Mouse (Mus musculus) intestine, embryonic 16.5 days (tissue): Measurements from ENCODE around the gene Cabin1. TPM values are rescaled to one million over a fixed set of nuclear protein-coding genes. Genes with fewer than 3 reads are reported as not detected.

Source experiments
- ATAC-seq: fragments of 200-750 bp; cut with Nextera tagmentation; 2 replicates; pipeline ENCODE4 v1.8.0; 2017; ENCODE audit warnings: moderate TSS enrichment, moderate library complexity
- H3K27ac ChIP-seq: fragments of 300-500 bp; sonication (generic); 2 replicates; pipeline ENCODE4 v1.5.1; 2014; ENCODE audit warnings: mild to moderate bottlenecking, low read length
- H3K27me3 ChIP-seq: fragments of 300-500 bp; sonication (generic); replicated peaks from 2 replicates; pipeline ENCODE4 v1.6.1; 2014; ENCODE audit warnings: low read length, control low read depth, mixed read lengths; ENCODE audit not compliant: control insufficient read depth, insufficient read depth
- H3K36me3 ChIP-seq: fragments of 300-500 bp; sonication (generic); 2 replicates; pipeline ENCODE4 v1.6.1; 2014; ENCODE audit warnings: low read length, control low read depth; ENCODE audit not compliant: control insufficient read depth, insufficient read depth
- H3K4me1 ChIP-seq: fragments of 300-500 bp; sonication (generic); 2 replicates; pipeline ENCODE4 v1.6.1; 2014; ENCODE audit warnings: low read length, control low read depth, mixed read lengths; ENCODE audit not compliant: control insufficient read depth, insufficient read depth
- H3K4me2 ChIP-seq: fragments of 300-500 bp; sonication (generic); 2 replicates; pipeline ENCODE4 v1.6.1; 2014; ENCODE audit warnings: low read depth, low read length, control low read depth
- H3K4me3 ChIP-seq: fragments of 300-500 bp; sonication (generic); 2 replicates; pipeline ENCODE4 v1.5.1; 2014; ENCODE audit warnings: mild to moderate bottlenecking, low read length
- H3K9ac ChIP-seq: fragments of 300-500 bp; sonication (generic); 2 replicates; pipeline ENCODE4 v1.6.1; 2014; ENCODE audit warnings: low read depth, low read length
- H3K9me3 ChIP-seq: fragments of 300-500 bp; sonication (generic); 2 replicates; pipeline ENCODE4 v1.6.1; 2016; ENCODE audit warnings: low read length, control low read depth; ENCODE audit not compliant: control insufficient read depth
- WGBS: fragments of 180-500 bp; shearing (Covaris S2); extraction: QIAGEN DNeasy Blood & Tissue Kit; methylation state at CpG from one replicate; pipeline ENCODE4 v1.1.7; 2014; 5-methylcytosine and 5-hydroxymethylcytosine counted together
- polyA plus RNA-seq: library from polyadenylated mRNA; unstranded; fragments of >200 nt; fragmentation: Nextera tagmentation; extraction: Ambion mirVana; gene quantifications from 2 replicates; pipeline ENCODE4 v1.2.1, GENCODE M21; 2015

Cabin1 gene
- polyA plus RNA-seq, 1 experiment from 2014 or later, result 26.4 TPM

DNA sequence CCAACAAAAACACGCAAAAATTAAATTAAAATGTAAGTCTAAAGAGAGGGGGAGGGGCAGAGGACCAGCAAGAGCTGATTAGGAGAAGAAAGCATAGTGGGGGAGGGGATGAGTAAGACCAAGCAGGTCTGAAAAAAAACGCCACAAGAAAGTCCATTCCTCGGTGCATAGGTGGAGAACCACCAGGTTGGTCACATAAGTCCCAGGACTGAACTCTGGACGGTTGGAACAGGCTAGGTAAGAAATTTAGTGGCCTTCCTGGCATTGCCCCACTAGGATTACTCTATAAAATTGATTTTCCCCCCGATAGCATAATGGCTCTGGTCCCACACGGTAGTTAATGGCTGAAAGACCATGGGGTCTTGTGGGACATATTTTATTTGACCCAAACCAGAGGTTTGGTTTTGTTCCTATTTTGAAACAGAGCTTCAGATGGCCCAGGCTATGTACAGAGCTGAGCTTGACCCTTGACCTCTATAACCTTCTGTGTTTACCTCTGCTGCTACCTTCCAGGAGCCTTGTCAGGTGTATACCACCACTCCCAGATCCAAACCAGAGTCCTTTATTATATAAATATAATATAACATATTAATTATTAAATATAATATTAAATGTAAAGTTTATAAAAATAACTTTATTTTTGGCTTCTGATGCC, 25.1 kb upstream of the Cabin1 start:
- Histone ChIP-seq H3K9me3 (no peaks in the 10 kb centered on the region), H3K27me3 (no peaks in the 10 kb centered on the region), H3K36me3 (no peaks in the 10 kb centered on the region), H3K4me2 (no peak overlapping the region), H3K4me3 (no peak overlapping the region), H3K9ac (no peak overlapping the region), H3K27ac (no peak overlapping the region), H3K4me1 (peaks cover 5% of the 10 kb centered on the region; the same call in 1 of the 2 replicates)
- ATAC-seq, result peak; percentile 52; the same call in 1 of the 2 replicates
- WGBS, result 78% methylated on average over 6 of the region's 6 CpGs

GRCm38 (mm10) chr10:75788277-75788676, 24.1 kb upstream of the Cabin1 start:
- H3K9me3 ChIP-seq, result no peaks in the 10 kb centered on the region
- no peak overlapping the region for H3K9ac ChIP-seq
- WGBS, result 95% methylated on average over 8 of the region's 8 CpGs
- H3K27me3 ChIP-seq, result no peaks in the 10 kb centered on the region
- H3K4me3 ChIP-seq, result no peak overlapping the region
- H3K4me2 ChIP-seq, result no peak overlapping the region
- H3K27ac ChIP-seq, result no peak overlapping the region
- peaks cover 5% of the 10 kb centered on the region; the same call in 1 of the 2 replicates for H3K4me1 ChIP-seq
- H3K36me3 ChIP-seq, result no peaks in the 10 kb centered on the region
- ATAC-seq, result no peak

- 46% methylated on average over 1 of the region's 1 CpGs for WGBS
- no peaks in the 10 kb centered on the region for H3K36me3 ChIP-seq
- no peak overlapping the region for H3K4me3 ChIP-seq
Measured at GRCm38 (mm10) chr10:75785442-75785841, 21.3 kb upstream of the Cabin1 start.

GRCm38 (mm10) chr10:75780769-75781578, 16.8 kb upstream of the Cabin1 start, which contains the start of the genes Gm20441 and Gstt3:
Gene Gm20441, minus strand, starts transcription at chr10:75780954.
Gene Gstt3, minus strand, starts transcription at chr10:75781414.
- ATAC-seq, result peak; percentile 96
- Histone ChIP-seq H3K9me3 (no peaks in the 10 kb centered on the region), H3K27ac (peak within 1 kb of the TSS; percentile 92), H3K27me3 (no peaks in the 10 kb centered on the region), H3K4me1 (no peaks in the 10 kb centered on the region), H3K4me2 (peak within 1 kb of the TSS; percentile 89), H3K9ac (peak within 1 kb of the TSS; percentile 65), H3K36me3 (no peaks in the 10 kb centered on the region; the same call in 1 of the 2 replicates), H3K4me3 (peak within 1 kb of the TSS; percentile 54)
- under 1% methylated on average over 28 of the region's 28 CpGs for WGBS

More at GRCm38 (mm10) chr10:75785442-75785841, 21.3 kb upstream of the Cabin1 start:
- no peak overlapping the region for H3K4me2 ChIP-seq
- peaks cover 5% of the 10 kb centered on the region; the same call in 1 of the 2 replicates for H3K4me1 ChIP-seq
- no peak overlapping the region for H3K9ac ChIP-seq
- no peak for ATAC-seq
- no peak overlapping the region for H3K27ac ChIP-seq
- no peaks in the 10 kb centered on the region for H3K9me3 ChIP-seq
- no peaks in the 10 kb centered on the region for H3K27me3 ChIP-seq

DNA sequence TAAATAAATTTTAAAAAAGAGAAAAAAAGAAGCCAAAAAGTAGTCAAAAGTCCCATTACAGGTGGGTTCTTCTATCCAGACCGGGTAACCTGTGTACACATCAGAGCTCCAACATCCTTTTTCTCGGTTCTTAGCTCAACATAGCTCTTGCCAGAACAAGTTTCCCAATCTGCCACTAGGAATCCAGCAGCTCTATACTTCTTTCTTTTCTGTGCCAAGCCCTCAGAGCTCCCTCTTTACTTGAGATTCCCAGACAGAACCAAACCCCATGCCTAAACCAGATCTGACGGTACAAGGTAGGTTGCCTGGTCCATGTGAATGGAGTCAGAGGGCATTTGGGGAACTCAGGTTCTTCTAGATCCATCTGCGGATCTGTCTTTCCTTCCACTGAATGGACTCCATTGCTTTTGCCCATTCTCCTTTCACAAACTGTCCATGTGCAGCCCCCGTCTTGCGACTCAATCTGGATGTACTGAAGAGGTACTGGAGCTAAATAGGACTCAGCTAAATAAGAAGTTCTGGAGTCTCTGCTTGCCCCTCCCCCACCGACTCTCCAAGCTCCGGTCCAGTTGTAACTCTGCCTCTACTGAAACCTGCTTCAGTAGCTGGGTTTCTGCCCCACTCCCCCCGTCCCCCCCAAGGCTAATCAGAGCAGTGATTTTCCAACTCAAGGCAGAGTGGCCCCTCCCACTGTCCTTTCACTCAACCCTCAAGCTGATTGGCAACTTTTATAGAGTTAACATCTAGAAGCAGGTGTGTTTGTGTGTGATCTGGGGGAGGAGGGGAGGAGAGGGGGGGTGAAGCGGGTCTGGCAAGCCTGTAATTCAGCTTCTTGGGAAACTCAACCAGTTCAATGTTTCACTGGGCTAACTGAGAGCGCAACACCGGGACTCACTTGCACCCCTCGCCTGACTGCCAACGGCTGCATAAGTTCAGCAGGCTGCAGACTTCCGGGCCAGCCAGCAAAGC, 15.3 kb upstream of the Cabin1 start:
- ATAC-seq, result peak; percentile 12; the same call in 1 of the 2 replicates
- WGBS, result 36% methylated on average over 15 of the region's 15 CpGs
- no peak overlapping the region for H3K9ac ChIP-seq

GRCm38 (mm10) chr10:75777885-75778284, 13.7 kb upstream of the Cabin1 start:
- Histone ChIP-seq H3K9ac (no peak overlapping the region), H3K4me2 (no peak overlapping the region), H3K36me3 (no peaks in the 10 kb centered on the region; the same call in 1 of the 2 replicates), H3K27me3 (no peaks in the 10 kb centered on the region), H3K4me3 (no peak overlapping the region), H3K27ac (no peak overlapping the region), H3K9me3 (no peaks in the 10 kb centered on the region), H3K4me1 (no peaks in the 10 kb centered on the region)
- ATAC-seq, result no peak
- WGBS, result 93% methylated on average over 2 of the region's 2 CpGs

More for the DNA sequence above, 15.3 kb upstream of the Cabin1 start:
- Histone ChIP-seq H3K27me3 (no peaks in the 10 kb centered on the region), H3K4me2 (peak overlapping the region; percentile 89), H3K36me3 (no peaks in the 10 kb centered on the region; the same call in 1 of the 2 replicates), H3K4me3 (peak overlapping the region; percentile 54), H3K4me1 (no peaks in the 10 kb centered on the region), H3K9me3 (no peaks in the 10 kb centered on the region), H3K27ac (no peak overlapping the region)

GRCm38 (mm10) chr10:75776562-75776961, 12.4 kb upstream of the Cabin1 start:
- H3K4me2 ChIP-seq, result no peak overlapping the region
- no peak for ATAC-seq
- no peaks in the 10 kb centered on the region for H3K27me3 ChIP-seq
- H3K9me3 ChIP-seq, result no peaks in the 10 kb centered on the region
- 85% methylated on average over 6 of the region's 6 CpGs for WGBS
- no peak overlapping the region for H3K9ac ChIP-seq
- H3K4me1 ChIP-seq, result peaks cover 7% of the 10 kb centered on the region; the same call in 1 of the 2 replicates
- H3K4me3 ChIP-seq, result no peak overlapping the region
- H3K27ac ChIP-seq, result no peak overlapping the region
- no peaks in the 10 kb centered on the region; the same call in 1 of the 2 replicates for H3K36me3 ChIP-seq

DNA sequence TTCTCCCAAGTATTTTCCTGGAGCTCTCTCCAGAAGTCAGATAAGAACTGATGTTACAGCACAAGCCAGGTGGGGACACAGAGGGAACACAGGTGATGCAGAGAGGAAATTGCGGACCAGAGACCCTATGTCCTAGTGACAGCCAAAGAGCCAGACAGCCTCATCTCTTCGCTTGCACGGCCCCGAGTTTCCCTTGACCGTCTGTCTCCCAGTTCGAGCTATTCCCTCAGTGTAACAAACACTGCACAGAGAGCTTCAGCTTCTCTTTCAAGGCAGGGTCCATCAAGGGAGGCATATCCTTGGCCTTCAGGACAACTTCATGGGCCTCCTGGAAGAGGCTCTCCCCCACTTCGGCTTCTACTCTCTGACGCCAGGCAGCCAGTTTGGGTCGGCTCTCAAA, 10.4 kb upstream of the Cabin1 start:
- Histone ChIP-seq H3K4me1 (peaks cover 7% of the 10 kb centered on the region; the same call in 1 of the 2 replicates), H3K4me3 (no peak overlapping the region), H3K27me3 (no peaks in the 10 kb centered on the region), H3K4me2 (no peak overlapping the region), H3K27ac (no peak overlapping the region), H3K9me3 (no peaks in the 10 kb centered on the region), H3K36me3 (peaks cover 2% of the 10 kb centered on the region; the same call in 1 of the 2 replicates), H3K9ac (no peak overlapping the region)
- WGBS, result 94% methylated on average over 9 of the region's 9 CpGs
- ATAC-seq, result no peak
